Mouse (Mus musculus) CH12.LX (cell line): ENCODE data around the gene Rock2.

Experiments
- BHLHE40 ChIP-seq: IDR thresholded peaks from 2 replicates; pipeline ENCODE4 v1.6.1; 2011; ENCODE audit warnings: mild to moderate bottlenecking, low read depth, low read length, improper control_type of control experiment
- HCFC1 ChIP-seq: IDR thresholded peaks from 2 replicates; pipeline ENCODE4 v1.6.1; 2012; ENCODE audit warnings: low read depth, mild to moderate bottlenecking, inconsistent platforms, low read length, improper control_type of control experiment
- MAX ChIP-seq: IDR thresholded peaks from 2 replicates; pipeline ENCODE4 v1.6.1; 2011; ENCODE audit warnings: low read length, improper control_type of control experiment

GRCm38 (mm10) chr12:16966811-16967210 is 72.1 kb downstream of the Rock2 start:
- TF ChIP-seq BHLHE40 (no peak), MAX (no peak), HCFC1 (no peak)
